Mouse (Mus musculus) left cerebral cortex, postnatal 4 days (tissue): ENCODE results near the gene Sprr2i. TPM values are rescaled to one million over a fixed set of nuclear protein-coding genes. Genes with fewer than 3 reads are reported as not detected.

Experiments used
- DNase-seq: peaks from one replicate; pipeline ENCODE4 v3.0.0-alpha.2; 2022
- intact Hi-C: fragments of 180-260 bp; cut with DNase I; formaldehyde crosslinking; loops from one replicate; pipeline ENCODE4 v1.15.1; 2025
- total RNA-seq, 2 experiments: library from RNA; stranded (reverse); gene quantifications; 2 replicates each; pipeline ENCODE4 v1.2.3; 2021

Sprr2i gene
- not detected for total RNA-seq

DNA sequence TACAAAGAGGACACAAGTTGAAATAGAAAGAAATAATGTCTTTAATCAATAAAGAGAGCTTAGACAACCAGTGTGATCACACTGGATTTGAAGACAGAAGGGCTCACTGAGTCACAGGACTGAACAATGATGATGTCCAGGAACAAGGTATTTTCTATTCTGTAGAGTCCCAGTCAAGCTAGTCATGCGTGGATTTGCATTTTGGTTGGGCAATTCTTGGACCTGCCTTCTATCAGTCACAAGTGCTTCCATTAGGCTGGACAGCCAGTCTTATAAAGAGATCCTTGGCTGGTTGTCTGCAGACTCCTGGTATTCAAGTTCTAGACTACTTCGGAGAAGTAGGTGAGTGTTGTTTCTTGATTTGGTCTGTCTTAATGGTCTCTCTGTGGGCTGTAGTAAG is at the start of gene Sprr2i:
Gene Sprr2i (plus strand): TSS at position 301 of the 400 bp plus-strand sequence.
- no peak for DNase-seq
- intact Hi-C loops = no loop called here

GRCm38 (mm10) chr3:92361619-92362018 is 46.2 kb upstream of the Sprr2i start:
- no peak for DNase-seq
- intact Hi-C loops = no loop called here

DNA sequence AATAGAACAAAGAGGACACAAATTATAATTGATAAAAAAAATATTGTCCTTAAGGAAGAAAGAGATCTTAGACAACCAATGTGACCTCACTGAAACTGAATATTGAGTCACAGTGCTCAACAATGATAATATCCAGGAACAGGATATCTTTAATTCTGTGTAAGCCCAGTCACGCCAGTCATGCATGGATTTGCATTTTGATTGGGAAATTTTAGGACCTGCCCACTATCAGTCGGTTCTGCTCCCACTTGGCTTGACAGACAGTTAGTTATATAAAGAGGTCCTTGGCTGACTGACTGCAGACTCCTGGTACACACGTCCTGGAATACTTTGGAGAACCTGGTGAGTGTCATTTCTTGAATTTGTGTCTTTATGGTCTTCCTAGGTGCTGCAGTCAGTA is 42.9 kb upstream of the Sprr2i start, which contains the start of gene Sprr2f:
Gene Sprr2f (plus strand): TSS at position 301 of the 400 bp plus-strand sequence.
- intact Hi-C loops = no loop called here
- DNase-seq = no peak

DNA sequence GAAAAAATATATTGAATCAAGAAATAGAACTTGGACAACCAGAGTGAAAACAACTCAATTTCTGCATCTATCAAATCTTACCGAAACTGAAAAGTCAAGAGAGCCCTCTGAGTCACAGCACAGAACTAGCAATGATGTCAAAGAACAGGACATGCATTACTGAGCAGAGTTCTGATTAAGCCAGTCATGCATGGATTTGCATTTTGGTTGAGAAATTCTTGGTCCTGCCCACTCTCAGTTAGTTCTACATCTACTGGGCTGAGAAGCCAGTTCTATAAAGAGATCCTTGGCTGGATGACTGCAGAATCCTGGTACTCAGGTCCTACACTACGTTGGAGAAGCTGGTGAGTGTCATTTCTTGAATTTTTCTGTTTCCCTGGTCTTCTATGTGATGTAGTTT is 34.2 kb upstream of the Sprr2i start:
- intact Hi-C loops = no loop called here
- DNase-seq = no peak

DNA sequence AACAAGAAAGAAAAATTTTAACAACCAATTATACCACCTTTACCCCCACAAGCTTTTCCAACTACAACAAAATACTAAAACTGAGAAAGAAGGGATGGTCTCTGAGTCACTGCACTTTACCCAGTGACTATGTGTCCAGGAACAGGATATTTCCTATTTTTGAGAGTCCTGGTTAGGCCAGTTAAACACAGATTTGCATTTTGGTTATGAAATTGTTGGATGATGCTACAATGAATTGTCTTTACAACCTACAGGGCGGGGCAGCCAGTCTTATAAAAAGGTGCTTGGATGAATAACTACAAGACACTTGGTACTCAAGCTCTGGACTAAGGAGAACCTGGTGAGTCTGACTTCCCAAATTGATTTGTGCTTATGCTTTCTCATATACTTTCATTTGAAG is 22.4 kb upstream of the Sprr2i start, which contains the start of gene Sprr2h:
Gene Sprr2h (plus strand): TSS at position 301 of the 400 bp plus-strand sequence.
- no peak for DNase-seq
- intact Hi-C loops = no loop called here

DNA sequence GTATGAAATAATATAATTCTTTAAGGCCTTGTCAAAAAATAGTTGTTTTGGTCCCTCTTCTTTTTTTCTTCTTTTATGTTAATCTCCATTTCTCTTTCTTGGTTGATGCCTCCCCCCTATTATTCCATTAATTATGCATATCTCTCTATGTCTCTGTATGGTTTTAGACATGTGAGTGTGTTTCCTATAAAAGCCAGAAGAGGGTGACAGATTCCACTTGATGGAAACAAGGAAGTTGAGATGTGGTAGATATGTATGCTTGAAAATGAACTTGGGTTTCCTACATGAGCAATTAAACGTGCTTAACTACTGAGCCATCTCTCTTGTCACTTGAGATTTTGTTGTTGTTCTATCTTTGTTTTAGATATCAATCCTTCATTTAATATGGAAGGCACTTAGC is 13.5 kb upstream of the Sprr2i start:
- intact Hi-C loops = no loop called here
- DNase-seq = no peak

GRCm38 (mm10) chr3:92417782-92418181 is 10.0 kb downstream of the Sprr2i start, which contains the start of gene Sprr2j-ps:
Gene Sprr2j-ps, plus strand, starts transcription at chr3:92418082.
- DNase-seq = no peak
- intact Hi-C loops = no loop called here

DNA sequence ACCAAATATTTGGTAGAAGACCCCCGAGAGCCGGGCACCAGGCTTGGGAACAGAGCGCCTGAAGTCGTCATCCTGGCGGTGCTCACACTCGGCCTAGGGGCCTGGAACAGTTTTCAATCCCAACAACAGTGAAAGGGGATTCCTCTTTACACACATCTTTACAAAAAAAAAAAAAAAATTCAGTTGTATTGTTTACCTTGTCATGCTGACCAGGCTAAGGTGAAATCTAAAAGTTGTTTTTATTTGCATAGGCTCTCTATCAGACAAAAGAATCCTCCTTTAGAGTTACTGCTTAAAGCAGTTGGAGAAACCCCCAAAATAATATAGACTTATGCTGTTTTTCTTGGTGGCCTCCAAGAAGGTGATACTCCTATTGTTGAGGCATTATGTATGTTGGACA is 21.5 kb downstream of the Sprr2i start, which contains the start of gene Gm9774:
Gene Gm9774 (minus strand): TSS at position 101 of the 400 bp plus-strand sequence.
- no peak for DNase-seq
- intact Hi-C loops = no loop called here

DNA sequence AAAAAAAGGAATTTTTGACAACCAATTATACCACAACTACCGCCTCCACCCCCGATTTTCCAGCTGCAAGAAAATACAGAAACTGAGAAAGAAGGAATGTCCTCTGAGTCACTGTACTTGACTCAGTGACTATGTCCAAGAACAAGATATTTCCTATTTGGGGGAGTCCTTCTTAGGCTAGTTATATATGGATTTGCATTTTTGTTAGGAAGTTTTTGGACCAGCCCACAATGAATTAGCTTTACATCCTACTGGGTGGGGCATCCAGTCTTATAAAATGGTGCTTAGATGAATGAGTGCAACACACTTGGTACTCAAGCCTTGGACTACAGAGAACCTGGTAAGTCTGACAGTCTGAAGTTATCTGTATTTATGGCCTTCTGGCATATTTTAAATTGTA is 24.5 kb downstream of the Sprr2i start, which contains the start of gene Sprr2k:
Gene Sprr2k (plus strand): TSS at position 301 of the 400 bp plus-strand sequence.
- DNase-seq = no peak
- intact Hi-C loops = no loop called here

GRCm38 (mm10) chr3:92438689-92439088 is 30.9 kb downstream of the Sprr2i start, which contains the start of gene Sprr1b:
Gene Sprr1b, minus strand, starts transcription at chr3:92438789.
- no peak for DNase-seq
- intact Hi-C loops = no loop called here

GRCm38 (mm10) chr3:92440177-92440576 is 32.4 kb downstream of the Sprr2i start:
- no peak for DNase-seq
- intact Hi-C loops = no loop called here

DNA sequence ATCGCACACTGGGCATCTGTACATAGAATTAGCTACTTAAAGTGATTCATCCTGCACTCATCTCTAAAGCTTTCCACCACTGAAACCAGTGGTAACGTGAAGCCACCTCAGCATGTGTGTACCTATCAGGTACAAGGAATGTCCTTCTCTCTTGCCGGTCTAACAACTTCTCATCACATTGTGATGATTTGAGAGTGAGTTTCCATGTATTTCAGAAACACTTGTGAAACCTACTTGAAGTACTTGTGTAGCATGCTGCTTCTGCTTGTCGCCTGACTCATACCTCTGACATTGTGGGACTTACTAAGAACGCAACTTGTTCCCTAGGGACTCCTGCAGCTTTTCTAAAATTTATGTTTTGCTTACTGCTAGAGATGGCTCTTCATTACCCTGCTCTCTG is 47.4 kb downstream of the Sprr2i start:
- DNase-seq = no peak
- intact Hi-C loops = no loop called here

GRCm38 (mm10) chr3:92458620-92459019 is 50.8 kb downstream of the Sprr2i start, which contains the start of gene Sprr3:
Gene Sprr3, minus strand, starts transcription at chr3:92458720.
- DNase-seq = no peak
- intact Hi-C loops = no loop called here

Other genes with a start within 250 kb of the Sprr2i start
- gene Sprr2a1, start 192.2 kb upstream of the Sprr2i start, total RNA-seq = not detected
- gene Sprr2a2, start 192.1 kb upstream of the Sprr2i start, total RNA-seq = not detected
- not detected for gene Sprr2a3, start 122.6 kb upstream of the Sprr2i start, total RNA-seq
- gene Sprr2b, start 91.4 kb upstream of the Sprr2i start, total RNA-seq = not detected
- gene Sprr2d, start 68.9 kb upstream of the Sprr2i start, total RNA-seq = not detected
- gene Sprr2e, start 55.8 kb upstream of the Sprr2i start, total RNA-seq = not detected
- gene Sprr2f, start 42.8 kb upstream of the Sprr2i start, total RNA-seq = not detected
- not detected for gene Sprr2h, start 22.3 kb upstream of the Sprr2i start, total RNA-seq
- gene Sprr2j-ps, start 10.1 kb downstream of the Sprr2i start, total RNA-seq = not detected
- gene Gm9774, start 21.4 kb downstream of the Sprr2i start, total RNA-seq = 1 to 10 TPM; 2.9 to 3.4 TPM
- gene Sprr2k, start 24.6 kb downstream of the Sprr2i start, total RNA-seq = not detected
- not detected for gene Sprr1b, start 30.8 kb downstream of the Sprr2i start, total RNA-seq
- gene Sprr3, start 50.7 kb downstream of the Sprr2i start, total RNA-seq = not detected
- gene Sprr1a, start 77.9 kb downstream of the Sprr2i start, total RNA-seq = not detected
- not detected for gene Sprr4, start 92.5 kb downstream of the Sprr2i start, total RNA-seq
- gene 2310046K23Rik, start 126.5 kb downstream of the Sprr2i start, total RNA-seq = not detected
- gene Ivl, start 165.7 kb downstream of the Sprr2i start, total RNA-seq = not detected
- not detected for gene Smcp, start 181.0 kb downstream of the Sprr2i start, total RNA-seq
- gene 2210017I01Rik, start 199.5 kb downstream of the Sprr2i start, total RNA-seq = not detected
- gene Lce6a, start 213.7 kb downstream of the Sprr2i start, total RNA-seq = not detected
- not detected for gene Lce1a1, start 240.3 kb downstream of the Sprr2i start, total RNA-seq
- gene Lce1b, start 248.9 kb downstream of the Sprr2i start, total RNA-seq = not detected